Mouse (Mus musculus) heart, embryonic 11.5 days (tissue): Measurements from ENCODE around the gene P3h3. TPM values are rescaled to one million over a fixed set of nuclear protein-coding genes. Genes with fewer than 3 reads are reported as not detected.
"Not testable (repeated sequence)": the region's sequence is repeated elsewhere in the genome, so short reads cannot be mapped to it uniquely, and the experiment has no call there.

Experiments used
- ATAC-seq: fragments of 200-750 bp; cut with Nextera tagmentation; replicated peaks from 2 replicates; pipeline ENCODE4 v1.8.0; 2017; ENCODE audit warnings: moderate library complexity; ENCODE audit not compliant: insufficient number of reproducible peaks, low FRiP score, low TSS enrichment
- H3K27ac ChIP-seq: fragments of 300-500 bp; sonication (generic); 2 replicates; pipeline ENCODE4 v1.5.1; 2014; ENCODE audit warnings: mild to moderate bottlenecking, low read depth, low read length
- H3K27me3 ChIP-seq: fragments of 300-500 bp; sonication (generic); 2 replicates; pipeline ENCODE4 v1.6.1; 2014; ENCODE audit warnings: mild to moderate bottlenecking, low read length, mixed read lengths; ENCODE audit not compliant: control insufficient read depth, insufficient read depth
- H3K36me3 ChIP-seq: fragments of 300-500 bp; sonication (generic); 2 replicates; pipeline ENCODE4 v1.6.1; 2014; ENCODE audit warnings: mild to moderate bottlenecking, low read length, moderate library complexity, mixed read lengths; ENCODE audit not compliant: control insufficient read depth, insufficient read depth
- H3K4me1 ChIP-seq: fragments of 300-500 bp; sonication (generic); 2 replicates; pipeline ENCODE4 v1.6.1; 2014; ENCODE audit warnings: low read length; ENCODE audit not compliant: control insufficient read depth, insufficient read depth
- H3K4me2 ChIP-seq: fragments of 300-500 bp; sonication (generic); 2 replicates; pipeline ENCODE4 v1.6.1; 2014; ENCODE audit warnings: mild to moderate bottlenecking, moderate library complexity
- H3K4me3 ChIP-seq: fragments of 300-500 bp; sonication (generic); 2 replicates; pipeline ENCODE4 v1.5.1; 2014; ENCODE audit warnings: low read depth, low read length
- H3K9ac ChIP-seq: fragments of 300-500 bp; sonication (generic); 2 replicates; pipeline ENCODE4 v1.6.1; 2014; ENCODE audit warnings: mild to moderate bottlenecking, low read depth, low read length, moderate library complexity
- H3K9me3 ChIP-seq: fragments of 300-500 bp; sonication (generic); replicated peaks from 2 replicates; pipeline ENCODE4 v1.6.1; 2016; ENCODE audit warnings: low read length; ENCODE audit not compliant: control insufficient read depth
- WGBS: fragments of 180-500 bp; shearing (Covaris S2); extraction: QIAGEN DNeasy Blood & Tissue Kit; methylation state at CpG from one replicate; pipeline ENCODE4 v1.1.7; 2014; ENCODE audit not compliant: insufficient replicate concordance; 5-methylcytosine and 5-hydroxymethylcytosine counted together
- polyA plus RNA-seq: library from polyadenylated mRNA; unstranded; fragments of >200 nt; fragmentation: Nextera tagmentation; extraction: Ambion mirVana; gene quantifications from 2 replicates; pipeline ENCODE4 v1.2.1, GENCODE M21; 2014

Gene P3h3
- polyA plus RNA-seq, 1 experiment from 2014 or later, result 13.8 TPM

GRCm38 (mm10) chr6:124810566-124811402 lies 46.8 kb downstream of the P3h3 start:
- ATAC-seq, H3K4me3 ChIP-seq, H3K27me3 ChIP-seq, H3K27ac ChIP-seq, H3K9me3 ChIP-seq: not testable (repeated sequence)
- WGBS, result 85% methylated on average over 11 of the region's 11 CpGs
- H3K36me3 ChIP-seq, result peaks cover 18% of the 10 kb centered on the region
- H3K4me1 ChIP-seq, result peaks cover 42% of the 10 kb centered on the region
- H3K4me2 ChIP-seq, result peak overlapping the region; percentile 92
- H3K9ac ChIP-seq, result peak overlapping the region; percentile 84; the same call in 1 of the 2 replicates

GRCm38 (mm10) chr6:124809775-124810538 lies 47.6 kb downstream of the P3h3 start:
- peaks cover 44% of the 10 kb centered on the region for H3K4me1 ChIP-seq
- 40% methylated on average over 14 of the region's 14 CpGs for WGBS
- no peaks in the 10 kb centered on the region for H3K9me3 ChIP-seq
- H3K4me3 ChIP-seq, result peak overlapping the region; percentile 68
- no peaks in the 10 kb centered on the region for H3K27me3 ChIP-seq
- peak overlapping the region; percentile 84 for H3K9ac ChIP-seq
- H3K27ac ChIP-seq, result peak overlapping the region; percentile 92
- no peak for ATAC-seq
- peaks cover 13% of the 10 kb centered on the region for H3K36me3 ChIP-seq
- H3K4me2 ChIP-seq, result peak overlapping the region; percentile 92

- peak; percentile 28 for ATAC-seq
- Histone ChIP-seq H3K9ac (peak overlapping the region; percentile 84), H3K27ac (peak overlapping the region; percentile 92), H3K4me3 (peak overlapping the region; percentile 68), H3K4me1 (peaks cover 37% of the 10 kb centered on the region), H3K9me3 (no peaks in the 10 kb centered on the region), H3K4me2 (peak overlapping the region; percentile 92), H3K36me3 (peaks cover 12% of the 10 kb centered on the region), H3K27me3 (no peaks in the 10 kb centered on the region)
- WGBS, result 1% methylated on average over 35 of the region's 35 CpGs
These were observed 48.3 kb downstream of the P3h3 start for GRCm38 (mm10) chr6:124809052-124809774.

- H3K4me3 ChIP-seq, result peak within 1 kb of the TSS; percentile 68
- H3K36me3 ChIP-seq, result peaks cover 12% of the 10 kb centered on the region
- WGBS, result 4% methylated on average over 29 of the region's 29 CpGs
- peak within 1 kb of the TSS; percentile 84 for H3K9ac ChIP-seq
- no peaks in the 10 kb centered on the region for H3K27me3 ChIP-seq
- peak; percentile 72 for ATAC-seq
- H3K27ac ChIP-seq, result peak within 1 kb of the TSS; percentile 92
- no peaks in the 10 kb centered on the region for H3K9me3 ChIP-seq
- peaks cover 37% of the 10 kb centered on the region for H3K4me1 ChIP-seq
- peak within 1 kb of the TSS; percentile 92 for H3K4me2 ChIP-seq
These were observed 49.1 kb downstream of the P3h3 start, which contains the start of gene Spsb2 for GRCm38 (mm10) chr6:124808358-124809012. TSS of gene Spsb2 (plus strand) at chr6:124808661.

GRCm38 (mm10) chr6:124807986-124808357 lies 49.6 kb downstream of the P3h3 start:
- Histone ChIP-seq H3K27ac (peak overlapping the region; percentile 92), H3K4me3 (peak overlapping the region; percentile 68), H3K36me3 (peaks cover 12% of the 10 kb centered on the region), H3K9me3 (no peaks in the 10 kb centered on the region), H3K9ac (peak overlapping the region; percentile 84; the same call in 1 of the 2 replicates), H3K4me2 (peak overlapping the region; percentile 92), H3K27me3 (no peaks in the 10 kb centered on the region), H3K4me1 (peaks cover 37% of the 10 kb centered on the region)
- no peak for ATAC-seq
- WGBS, result 66% methylated on average over 6 of the region's 6 CpGs

- Histone ChIP-seq H3K27me3 (no peaks in the 10 kb centered on the region), H3K9ac (no peak overlapping the region), H3K36me3 (peaks cover 11% of the 10 kb centered on the region), H3K4me2 (0 out of 2 replicates have a peak overlapping the region, but pooled peaks have one; percentile 11), H3K27ac (peak overlapping the region; percentile 92; the same call in 1 of the 2 replicates), H3K4me1 (peaks cover 34% of the 10 kb centered on the region), H3K4me3 (no peak overlapping the region), H3K9me3 (no peaks in the 10 kb centered on the region)
- WGBS, result 77% methylated on average over 4 of the region's 4 CpGs
- ATAC-seq, result no peak
These were observed 50.2 kb downstream of the P3h3 start for GRCm38 (mm10) chr6:124807366-124807765.

- peak overlapping the region; percentile 59; the same call in 1 of the 2 replicates for H3K9ac ChIP-seq
- H3K27me3 ChIP-seq, result no peaks in the 10 kb centered on the region
- H3K27ac ChIP-seq, result peak overlapping the region; percentile 94
- peaks cover 6% of the 10 kb centered on the region for H3K36me3 ChIP-seq
- H3K4me3 ChIP-seq, result peak overlapping the region; percentile 56
- WGBS, result 74% methylated on average over 7 of the region's 7 CpGs
- H3K9me3 ChIP-seq, result no peaks in the 10 kb centered on the region
- H3K4me1 ChIP-seq, result peaks cover 29% of the 10 kb centered on the region
- peak overlapping the region; percentile 85 for H3K4me2 ChIP-seq
- no peak for ATAC-seq
These were observed 51.0 kb downstream of the P3h3 start for GRCm38 (mm10) chr6:124806446-124807140.
